Mouse (Mus musculus) hindbrain, embryonic 16.5 days (tissue): ENCODE results near the gene 2900092C05Rik. TPM values are rescaled to one million over a fixed set of nuclear protein-coding genes. Genes with fewer than 3 reads are reported as not detected.

Experiments used
- ATAC-seq: fragments of 200-750 bp; cut with Nextera tagmentation; 2 replicates; pipeline ENCODE4 v1.8.0; 2017; ENCODE audit warnings: moderate TSS enrichment, moderate library complexity
- H3K27ac ChIP-seq: fragments of 300-500 bp; sonication (generic); 2 replicates; pipeline ENCODE4 v1.5.1; 2014; ENCODE audit warnings: low read depth, mild to moderate bottlenecking, control low read depth, low read length, moderate library complexity
- H3K27me3 ChIP-seq: fragments of 300-500 bp; sonication (generic); replicated peaks from 2 replicates; pipeline ENCODE4 v1.6.1; 2014; ENCODE audit warnings: low read length; ENCODE audit not compliant: control insufficient read depth, insufficient read depth
- H3K36me3 ChIP-seq: fragments of 300-500 bp; sonication (generic); 2 replicates; pipeline ENCODE4 v1.6.1; 2014; ENCODE audit warnings: mild to moderate bottlenecking, low read length, moderate library complexity, mixed read lengths; ENCODE audit not compliant: control insufficient read depth, insufficient read depth
- H3K4me1 ChIP-seq: fragments of 300-500 bp; sonication (generic); 2 replicates; pipeline ENCODE4 v1.6.1; 2014; ENCODE audit warnings: low read depth, low read length; ENCODE audit not compliant: control insufficient read depth, insufficient read depth
- H3K4me2 ChIP-seq: fragments of 300-500 bp; sonication (generic); 2 replicates; pipeline ENCODE4 v1.6.1; 2014; ENCODE audit warnings: mild to moderate bottlenecking, low read length, control low read depth, moderate library complexity
- H3K4me3 ChIP-seq: fragments of 300-500 bp; sonication (generic); 2 replicates; pipeline ENCODE4 v1.5.1; 2014; ENCODE audit warnings: mild to moderate bottlenecking, low read length, control low read depth, moderate library complexity
- H3K9ac ChIP-seq: fragments of 300-500 bp; sonication (generic); 2 replicates; pipeline ENCODE4 v1.6.1; 2014; ENCODE audit warnings: low read depth, mild to moderate bottlenecking, control low read depth, low read length, moderate library complexity
- H3K9me3 ChIP-seq: fragments of 300-500 bp; sonication (generic); 2 replicates; pipeline ENCODE4 v1.6.1; 2014; ENCODE audit warnings: mild to moderate bottlenecking, low read length, moderate library complexity; ENCODE audit not compliant: control insufficient read depth
- WGBS: fragments of 180-500 bp; shearing (Covaris S2); extraction: QIAGEN DNeasy Blood & Tissue Kit; methylation state at CpG from one replicate; pipeline ENCODE4 v1.1.7; 2014; 5-methylcytosine and 5-hydroxymethylcytosine counted together
- polyA plus RNA-seq: library from polyadenylated mRNA; unstranded; fragments of >200 nt; fragmentation: Nextera tagmentation; extraction: Ambion mirVana; gene quantifications from 2 replicates; pipeline ENCODE4 v1.2.1, GENCODE M21; 2015

The 2900092C05Rik gene
- polyA plus RNA-seq = not detected in 2 replicates

DNA sequence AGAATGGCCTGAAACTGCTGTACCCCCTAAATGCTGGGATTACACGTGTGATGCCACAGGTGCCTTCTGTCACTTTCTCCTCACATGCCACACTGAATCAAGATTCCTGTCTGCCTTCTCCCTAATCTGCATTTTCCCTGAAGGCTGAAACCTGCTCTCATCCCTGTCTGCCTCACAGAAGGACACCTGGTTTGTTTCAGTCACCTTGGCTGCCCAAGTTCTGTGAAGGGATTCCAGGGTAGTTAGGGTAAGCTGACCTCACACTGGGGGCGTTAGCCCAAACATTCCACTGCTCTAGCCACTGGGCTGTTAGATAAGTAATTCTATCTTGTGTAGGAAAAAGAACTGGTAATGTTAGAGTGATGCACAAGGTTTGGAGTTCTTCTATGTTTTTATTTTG, at the start of gene 2900092C05Rik:
Gene 2900092C05Rik (plus strand): TSS at position 301 of the 400 bp plus-strand sequence.
- Histone ChIP-seq H3K36me3 (no peaks in the 10 kb centered on the region), H3K4me1 (no peaks in the 10 kb centered on the region), H3K4me2 (no peak within 1 kb of the TSS), H3K4me3 (no peak within 1 kb of the TSS), H3K9ac (no peak within 1 kb of the TSS), H3K27ac (no peak within 1 kb of the TSS), H3K9me3 (peaks cover 12% of the 10 kb centered on the region), H3K27me3 (no peaks in the 10 kb centered on the region)
- no peak for ATAC-seq
- 60% methylated on average over 2 of the region's 2 CpGs for WGBS

DNA sequence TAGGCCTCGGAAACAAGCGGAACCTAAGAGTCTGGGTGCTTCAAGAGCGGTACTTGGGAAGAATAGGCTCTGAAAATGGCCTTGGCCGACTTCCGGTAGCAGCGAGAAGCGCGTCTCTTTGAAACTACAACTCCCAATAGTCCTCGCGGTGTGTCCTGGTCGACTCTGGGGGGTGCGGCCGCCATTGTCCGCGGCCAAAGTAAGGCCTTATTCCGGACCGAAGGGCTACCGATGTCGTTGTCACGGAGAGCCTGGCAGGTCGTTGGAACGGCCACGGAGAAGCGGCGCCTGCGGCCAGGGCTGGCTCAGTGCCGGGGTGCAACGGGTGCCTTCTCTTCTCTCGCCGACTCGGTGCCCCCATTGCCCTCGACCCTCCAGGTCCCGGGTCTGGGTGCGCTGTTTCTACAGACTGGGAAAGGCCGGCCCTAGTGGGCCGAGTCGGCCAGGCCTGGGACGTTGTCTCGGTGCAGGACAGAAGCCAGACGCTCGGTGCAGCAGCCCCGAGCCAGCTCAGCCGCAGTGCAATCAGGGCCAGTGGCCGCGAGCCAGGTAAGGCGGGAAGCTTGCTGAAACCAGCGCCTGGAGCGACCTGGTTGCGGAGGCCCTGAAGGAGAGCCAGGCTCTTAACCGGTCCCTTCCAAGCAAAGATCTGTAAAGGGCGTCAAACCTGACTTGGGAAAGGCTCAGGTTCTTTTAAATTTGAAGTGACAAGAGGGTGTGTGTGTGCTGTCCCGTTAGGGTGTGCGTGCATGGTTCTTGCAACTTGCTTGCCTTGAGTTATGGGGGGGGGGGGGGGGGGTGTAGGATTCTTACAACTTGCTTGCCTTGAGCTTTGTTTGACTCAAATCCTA, 33.9 kb upstream of the 2900092C05Rik start, which contains the start of gene Zfp606:
Gene Zfp606 (plus strand): TSS at position 136 of the 851 bp plus-strand sequence.
- Histone ChIP-seq H3K36me3 (peaks cover 31% of the 10 kb centered on the region), H3K27ac (peak within 1 kb of the TSS; percentile 92), H3K9me3 (peaks cover 9% of the 10 kb centered on the region), H3K4me3 (peak within 1 kb of the TSS; percentile 87), H3K9ac (peak within 1 kb of the TSS; percentile 98), H3K4me2 (peak within 1 kb of the TSS; percentile 54), H3K4me1 (peaks cover 5% of the 10 kb centered on the region; the same call in 1 of the 2 replicates), H3K27me3 (no peaks in the 10 kb centered on the region)
- WGBS = under 1% methylated on average over 38 of the region's 53 CpGs
- peak; percentile 98 for ATAC-seq

DNA sequence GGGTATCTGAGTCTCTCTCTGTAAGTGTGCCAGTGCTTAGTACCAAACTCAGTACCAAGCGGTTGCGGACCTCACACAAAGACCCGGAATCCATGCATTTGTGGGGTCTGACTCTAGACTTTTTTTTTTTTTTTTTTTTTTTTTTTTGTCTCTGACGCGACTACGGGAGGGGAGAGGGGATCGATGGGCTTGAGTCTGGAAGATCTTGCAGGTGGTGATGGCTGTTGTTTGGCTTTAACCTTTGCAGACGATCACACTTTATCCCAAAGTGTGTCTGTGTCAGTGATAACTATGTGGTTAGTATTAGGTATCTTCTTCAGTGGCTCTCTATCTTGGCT, 33.3 kb upstream of the 2900092C05Rik start:
- WGBS = under 1% methylated on average over 8 of the region's 8 CpGs
- peaks cover 37% of the 10 kb centered on the region for H3K36me3 ChIP-seq
- H3K27ac ChIP-seq = peak overlapping the region; percentile 92
- peaks cover 5% of the 10 kb centered on the region; the same call in 1 of the 2 replicates for H3K4me1 ChIP-seq
- ATAC-seq = peak; percentile 15
- peak overlapping the region; percentile 54 for H3K4me2 ChIP-seq
- H3K9me3 ChIP-seq = peaks cover 14% of the 10 kb centered on the region
- H3K4me3 ChIP-seq = peak overlapping the region; percentile 87
- H3K27me3 ChIP-seq = no peaks in the 10 kb centered on the region
- H3K9ac ChIP-seq = peak overlapping the region; percentile 98

GRCm38 (mm10) chr7:12479525-12479924, 32.8 kb upstream of the 2900092C05Rik start:
- Histone ChIP-seq H3K9ac (peak overlapping the region; percentile 98; the same call in 1 of the 2 replicates), H3K4me2 (peak overlapping the region; percentile 54), H3K27me3 (no peaks in the 10 kb centered on the region), H3K9me3 (peaks cover 16% of the 10 kb centered on the region), H3K4me3 (peak overlapping the region; percentile 87), H3K36me3 (peaks cover 43% of the 10 kb centered on the region), H3K4me1 (peaks cover 5% of the 10 kb centered on the region; the same call in 1 of the 2 replicates), H3K27ac (no peak overlapping the region)
- 67% methylated on average over 4 of the region's 4 CpGs for WGBS
- no peak for ATAC-seq

DNA sequence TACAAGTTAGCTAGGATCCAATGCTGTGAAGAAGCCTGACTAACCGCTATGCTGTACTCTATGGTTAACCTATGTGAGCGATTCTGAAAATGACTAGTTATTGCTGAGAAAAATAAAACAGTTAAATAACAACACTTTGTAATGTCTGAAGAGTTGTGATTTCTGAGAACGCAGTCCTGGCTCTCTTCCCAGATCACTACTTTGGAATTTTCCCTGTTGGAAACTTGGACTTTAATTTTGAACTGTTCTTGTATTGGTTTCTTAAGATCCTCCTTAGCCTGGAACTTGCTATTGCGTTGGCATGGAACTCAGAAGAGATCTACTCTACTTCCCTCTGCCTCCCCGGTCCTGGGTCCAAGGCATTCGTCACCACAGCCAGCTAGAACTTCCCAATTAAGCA, 28.5 kb upstream of the 2900092C05Rik start:
- H3K9ac ChIP-seq = no peak overlapping the region
- no peaks in the 10 kb centered on the region for H3K27me3 ChIP-seq
- H3K4me1 ChIP-seq = peaks cover 5% of the 10 kb centered on the region; the same call in 1 of the 2 replicates
- H3K9me3 ChIP-seq = peaks cover 30% of the 10 kb centered on the region
- no peak for ATAC-seq
- 94% methylated on average over 6 of the region's 6 CpGs for WGBS
- H3K4me2 ChIP-seq = no peak overlapping the region
- H3K4me3 ChIP-seq = no peak overlapping the region
- H3K27ac ChIP-seq = no peak overlapping the region
- H3K36me3 ChIP-seq = peaks cover 84% of the 10 kb centered on the region

GRCm38 (mm10) chr7:12485956-12486355, 26.4 kb upstream of the 2900092C05Rik start:
- 91% methylated on average over 1 of the region's 1 CpGs for WGBS
- H3K36me3 ChIP-seq = peaks cover 97% of the 10 kb centered on the region
- H3K27me3 ChIP-seq = no peaks in the 10 kb centered on the region
- no peak overlapping the region for H3K9ac ChIP-seq
- no peaks in the 10 kb centered on the region for H3K4me1 ChIP-seq
- peaks cover 50% of the 10 kb centered on the region for H3K9me3 ChIP-seq
- no peak for ATAC-seq
- H3K27ac ChIP-seq = no peak overlapping the region
- no peak overlapping the region for H3K4me3 ChIP-seq
- no peak overlapping the region for H3K4me2 ChIP-seq

GRCm38 (mm10) chr7:12486691-12487090, 25.6 kb upstream of the 2900092C05Rik start:
- no peak for ATAC-seq

GRCm38 (mm10) chr7:12510913-12511312, 1.4 kb upstream of the 2900092C05Rik start:
- ATAC-seq = no peak
- Histone ChIP-seq H3K9me3 (peaks cover 15% of the 10 kb centered on the region), H3K27me3 (no peaks in the 10 kb centered on the region), H3K9ac (no peak overlapping the region), H3K4me3 (no peak overlapping the region), H3K4me1 (no peaks in the 10 kb centered on the region), H3K36me3 (no peaks in the 10 kb centered on the region), H3K27ac (no peak overlapping the region), H3K4me2 (no peak overlapping the region)
- 59% methylated on average over 1 of the region's 1 CpGs for WGBS

More at GRCm38 (mm10) chr7:12486691-12487090, 25.6 kb upstream of the 2900092C05Rik start:
- H3K27me3 ChIP-seq = no peaks in the 10 kb centered on the region
- H3K9ac ChIP-seq = no peak overlapping the region
- no peak overlapping the region for H3K27ac ChIP-seq
- H3K4me3 ChIP-seq = no peak overlapping the region
- no peaks in the 10 kb centered on the region for H3K4me1 ChIP-seq
- peaks cover 49% of the 10 kb centered on the region for H3K9me3 ChIP-seq
- H3K4me2 ChIP-seq = no peak overlapping the region
- H3K36me3 ChIP-seq = peaks cover 97% of the 10 kb centered on the region
